Mouse (Mus musculus): Measurements from ENCODE around the gene Smad3.

GRCm38 (mm10) chr9:63726088-63727010 is 31.4 kb downstream of the Smad3 start:
- TF ChIP-seq POLR2A (IDR thresholded peaks at IDR 0.05; ENCODE audit: borderline replicate concordance, extremely low read depth, low read depth, low read length) = no peak
- TF ChIP-seq CTCF (IDR thresholded peaks at IDR 0.05; ENCODE audit: insufficient read depth, low read length) = no peak
